Mouse (Mus musculus) mature B cell (primary cell): Measurements from ENCODE around the gene Ssmem1.

Experiments
- in situ Hi-C: fragments of 300-500 bp; cut with MboI; formaldehyde crosslinking; loops from 2 replicates; pipeline ENCODE4 v1.14.3; 2019

The Ssmem1 gene

DNA sequence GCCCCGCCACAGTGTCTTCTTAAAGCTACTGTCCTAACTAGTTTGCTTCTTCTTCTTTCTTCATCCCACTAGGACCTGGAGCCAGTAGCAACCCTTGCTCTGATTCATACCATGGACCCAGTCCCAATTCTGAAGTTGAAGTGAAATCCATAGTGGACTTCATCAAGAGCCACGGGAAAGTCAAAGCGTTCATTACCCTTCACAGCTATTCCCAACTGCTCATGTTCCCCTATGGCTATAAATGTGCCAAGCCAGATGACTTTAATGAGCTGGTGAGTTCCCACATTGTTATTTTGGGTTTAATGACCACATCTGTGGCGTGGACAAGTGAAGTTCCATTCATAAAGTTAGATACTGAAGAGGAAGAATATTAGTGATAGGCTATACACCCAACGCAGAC, 44.4 kb downstream of the Ssmem1 start:
- in situ Hi-C loops, result no loop called here

DNA sequence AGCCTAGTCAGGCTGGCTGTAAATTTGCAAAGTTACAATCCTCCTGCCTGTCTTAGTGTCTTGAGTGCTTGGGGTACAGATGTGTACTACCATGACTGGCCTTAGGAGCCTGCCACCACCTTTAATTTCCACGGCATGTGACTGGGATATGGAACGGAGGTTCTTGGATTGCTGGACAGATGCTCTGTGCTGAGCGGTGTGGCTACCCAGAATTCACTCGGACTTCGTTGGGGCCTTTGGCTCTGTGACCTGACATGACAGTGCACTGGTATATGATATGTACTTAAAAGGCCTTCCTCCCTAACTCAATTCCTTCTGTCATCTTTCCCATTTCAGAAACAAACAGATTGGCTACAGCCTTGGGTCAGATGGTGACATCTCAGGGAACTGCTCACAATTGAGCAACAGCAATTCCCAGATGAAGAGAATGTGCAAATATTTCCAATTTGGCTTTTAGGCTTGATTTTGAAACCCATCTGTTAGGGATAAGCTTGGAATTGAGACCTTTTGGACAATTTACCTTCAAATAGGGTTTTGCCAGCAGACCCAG, 45.0 kb downstream of the Ssmem1 start:
- in situ Hi-C loops, result no loop called here

DNA sequence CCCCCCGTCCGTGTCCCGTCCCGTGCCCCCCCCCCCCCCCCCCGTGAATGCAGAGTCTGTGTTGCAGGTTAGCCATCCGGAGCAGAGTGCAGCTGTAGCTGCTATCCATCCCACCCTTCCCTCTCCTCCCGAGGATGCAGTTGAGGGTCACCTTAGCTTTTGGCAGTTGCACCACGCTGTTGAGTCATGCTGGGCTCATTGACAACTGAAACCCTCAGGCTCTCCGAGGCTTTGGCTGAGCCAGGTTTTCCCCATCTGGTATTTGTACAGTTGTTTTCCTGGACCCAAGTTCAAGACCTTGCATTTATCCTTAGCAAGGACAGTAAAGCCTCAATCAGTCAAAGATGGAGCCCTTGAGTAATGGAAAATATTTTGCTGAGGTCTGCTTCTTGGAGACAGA, 46.4 kb downstream of the Ssmem1 start:
- in situ Hi-C loops, result no loop called here

DNA sequence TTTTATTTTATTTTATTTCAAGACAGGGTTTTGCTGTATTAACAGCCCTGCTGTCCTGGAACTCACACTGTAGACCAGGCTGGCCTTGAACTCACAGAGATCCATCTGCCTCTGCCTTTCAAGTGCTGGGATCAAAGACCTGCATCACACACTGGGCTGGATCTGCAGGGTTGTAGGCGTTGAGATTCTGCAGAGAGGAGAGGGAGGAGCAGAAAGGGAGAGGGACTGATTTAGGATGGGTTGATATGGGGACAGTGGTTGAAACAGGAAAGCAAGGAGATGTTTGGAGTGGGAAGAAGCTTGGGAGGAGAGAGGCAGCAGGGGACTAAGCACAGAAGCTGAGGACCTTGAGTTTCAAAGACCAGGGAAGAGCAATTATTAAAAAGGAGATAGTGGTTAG, 50.1 kb downstream of the Ssmem1 start:
- in situ Hi-C loops, result no loop called here

DNA sequence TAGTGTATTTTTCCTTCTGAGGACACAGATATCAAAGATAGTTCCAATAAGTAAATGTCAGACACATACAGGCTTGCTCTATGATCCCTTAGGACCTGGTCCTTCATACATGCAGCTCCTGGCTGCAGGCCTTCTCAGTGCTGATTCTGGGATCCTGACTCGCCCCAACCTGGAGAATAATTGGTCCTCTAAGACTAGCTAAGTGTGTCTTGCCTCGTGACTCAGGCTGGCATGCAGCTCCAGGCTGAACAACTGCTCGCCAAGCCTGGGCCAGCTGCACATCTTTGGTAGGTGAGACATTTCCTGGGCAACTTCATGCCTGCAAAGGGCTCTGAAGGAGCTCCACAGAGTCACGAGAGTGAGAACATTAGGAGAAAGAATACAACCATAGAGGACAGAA, 52.5 kb downstream of the Ssmem1 start:
- in situ Hi-C loops, result no loop called here

DNA sequence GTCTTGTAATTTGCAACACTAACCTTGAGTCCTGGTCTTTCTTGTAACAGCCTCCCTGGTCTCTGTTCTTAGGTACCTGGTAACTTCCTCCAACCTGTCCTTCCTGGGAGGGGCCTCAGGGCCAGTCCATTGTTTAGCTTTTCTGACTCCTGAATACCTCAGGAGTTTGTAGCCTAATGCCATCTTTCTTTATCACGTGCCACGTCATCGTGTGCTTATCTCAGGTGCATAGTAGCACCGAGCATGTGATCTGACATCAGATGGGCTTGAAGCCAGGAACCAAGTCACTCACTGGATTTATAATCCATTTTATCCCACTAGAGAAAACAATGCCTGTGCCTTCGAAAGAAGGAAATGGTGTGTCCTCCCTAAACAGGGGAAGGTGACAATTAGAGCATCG, 53.9 kb downstream of the Ssmem1 start:
- in situ Hi-C loops, result no loop called here

DNA sequence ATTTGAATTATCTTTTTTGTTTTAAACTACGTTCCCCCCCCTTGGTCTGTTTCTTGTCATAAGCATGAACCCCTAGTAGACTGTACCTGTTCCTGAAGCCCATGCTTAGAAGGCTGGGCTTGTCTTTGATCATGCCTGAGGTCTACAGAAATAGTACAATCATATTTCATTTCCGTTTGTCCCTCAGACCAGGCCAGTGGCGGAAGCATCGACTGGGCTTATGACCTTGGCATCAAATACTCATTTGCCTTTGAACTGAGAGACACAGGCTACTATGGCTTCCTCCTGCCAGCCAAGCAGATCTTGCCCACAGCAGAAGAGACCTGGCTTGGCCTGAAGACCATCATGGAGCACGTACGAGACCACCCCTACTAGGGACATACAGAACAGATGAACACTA, 54.4 kb downstream of the Ssmem1 start:
- in situ Hi-C loops, result no loop called here

DNA sequence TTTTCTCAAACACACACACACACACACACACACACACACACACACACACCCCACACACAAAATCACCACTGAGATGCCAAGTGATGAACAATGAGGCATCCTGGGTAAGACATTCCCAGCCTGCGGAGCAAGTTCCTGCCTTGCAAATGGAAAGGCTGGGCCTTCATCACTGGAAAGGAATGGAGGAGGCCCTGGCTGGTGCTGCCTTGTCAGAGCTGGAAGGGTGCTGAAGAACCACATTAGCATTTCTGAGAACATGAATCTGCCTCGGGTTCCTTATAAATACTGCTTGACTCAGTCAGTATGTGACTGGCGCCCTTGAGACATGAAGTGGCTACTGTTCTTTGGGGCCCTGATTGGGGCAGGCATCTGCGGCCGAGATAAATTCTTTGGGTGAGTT, 58.4 kb downstream of the Ssmem1 start, which contains the start of gene Cpa4:
Gene Cpa4, plus strand, starts transcription at position 301 of the 400 bp plus-strand sequence.
- in situ Hi-C loops, result no loop called here

DNA sequence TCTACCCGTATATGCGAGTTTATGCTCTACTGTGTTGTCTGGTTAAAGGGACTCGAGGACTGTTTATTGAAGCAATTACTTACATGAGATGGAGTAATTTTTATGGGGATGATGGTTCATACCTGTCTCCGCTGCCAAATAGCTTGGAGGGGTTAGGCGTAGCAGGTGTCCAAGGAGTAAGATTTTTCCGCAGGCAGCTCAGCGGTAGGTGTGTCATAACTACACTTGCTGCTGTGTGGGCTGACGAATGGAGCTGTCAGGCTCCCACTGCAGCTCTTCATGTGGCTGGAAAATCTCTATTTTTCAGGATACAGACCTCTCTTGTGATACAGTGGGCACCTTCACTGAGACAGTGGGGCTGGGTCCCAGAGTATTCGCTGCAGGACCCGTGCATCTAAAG, 59.7 kb downstream of the Ssmem1 start:
- in situ Hi-C loops, result no loop called here
